Mouse (Mus musculus) urinary bladder, postnatal 0 days (tissue): ENCODE results near the gene Acnat1. TPM values are rescaled to one million over a fixed set of nuclear protein-coding genes. Genes with fewer than 3 reads are reported as not detected.

ENCODE experiments used
- polyA plus RNA-seq: library from polyadenylated mRNA; unstranded; fragments of >200 nt; fragmentation: Nextera tagmentation; extraction: Ambion mirVana; gene quantifications from 2 replicates; pipeline ENCODE4 v1.2.1, GENCODE M21; 2015

The Acnat1 gene
- polyA plus RNA-seq, result not detected in 2 replicates

GRCm38 (mm10) chr4:49473435-49474100 is at the start of gene Acnat1:
Acnat1 (minus strand) TSS chr4:49473912.

GRCm38 (mm10) chr4:49520572-49521340 is 47.0 kb upstream of the Acnat1 start, which contains the start of the genes Mrpl50 and Zfp189:
Mrpl50 (minus strand) TSS chr4:49521093.
Zfp189 (plus strand) TSS chr4:49521176.

GRCm38 (mm10) chr4:49506386-49506785 is 32.7 kb upstream of the Acnat1 start, which contains the start of gene Baat:
Baat (minus strand) TSS chr4:49506557.

GRCm38 (mm10) chr4:49407957-49408356 is 65.8 kb downstream of the Acnat1 start, which contains the start of gene Acnat2:
Acnat2 (minus strand) TSS chr4:49408151.

Other genes with a start within 250 kb of the Acnat1 start
- gene Acnat2, start 65.8 kb downstream of the Acnat1 start, polyA plus RNA-seq, result not detected in 2 replicates
- gene Baat, start 32.6 kb upstream of the Acnat1 start, polyA plus RNA-seq, result not detected in 2 replicates
- gene Mrpl50, start 47.2 kb upstream of the Acnat1 start, polyA plus RNA-seq, result 32.8 and 41.5 TPM in 2 replicates
- 2.6 and 2.7 TPM in 2 replicates for gene Zfp189, start 47.3 kb upstream of the Acnat1 start, polyA plus RNA-seq
- gene Aldob, start 75.6 kb upstream of the Acnat1 start, polyA plus RNA-seq, result 0.52 and 2.2 TPM in 2 replicates
- 69.0 and 81.8 TPM in 2 replicates for gene Tmem246, start 124.0 kb upstream of the Acnat1 start, polyA plus RNA-seq
- gene Rnf20, start 158.1 kb upstream of the Acnat1 start, polyA plus RNA-seq, result 19.0 and 22.8 TPM in 2 replicates
- gene Ppp3r2, start 208.1 kb upstream of the Acnat1 start, polyA plus RNA-seq, result not detected in 2 replicates